Mouse (Mus musculus) ovary, postnatal 36 days (tissue): ENCODE measurements around the gene Tcf20.

Source experiments
- DNase-seq: peaks from one replicate; pipeline ENCODE4 v3.0.0; 2022; ENCODE audit warnings: low spot score, mixed read lengths

Tcf20 gene

DNA sequence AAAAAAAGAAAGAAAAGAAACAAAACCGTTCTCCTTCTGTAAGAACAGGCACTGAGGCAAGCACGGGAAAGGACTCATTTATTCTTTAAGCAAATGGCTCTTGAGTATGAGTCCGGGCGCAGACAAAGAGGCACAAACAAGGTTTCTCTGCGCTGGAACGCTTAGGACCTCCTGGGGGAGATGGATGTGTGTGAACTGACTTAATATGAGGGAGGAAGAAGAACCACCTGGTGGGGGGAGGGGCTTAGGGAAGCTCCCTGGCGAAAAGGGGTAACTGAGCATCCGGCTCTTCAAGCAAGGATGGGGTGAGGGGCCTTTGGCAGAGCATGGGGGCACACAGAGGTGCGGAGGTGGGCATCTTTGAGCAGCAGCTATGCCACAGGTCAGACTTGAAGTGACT lies 5.2 kb upstream of the Tcf20 start:
- no peak for DNase-seq

GRCm38 (mm10) chr15:82992079-82992783 lies 4.6 kb upstream of the Tcf20 start:
- DNase-seq = no peak

DNA sequence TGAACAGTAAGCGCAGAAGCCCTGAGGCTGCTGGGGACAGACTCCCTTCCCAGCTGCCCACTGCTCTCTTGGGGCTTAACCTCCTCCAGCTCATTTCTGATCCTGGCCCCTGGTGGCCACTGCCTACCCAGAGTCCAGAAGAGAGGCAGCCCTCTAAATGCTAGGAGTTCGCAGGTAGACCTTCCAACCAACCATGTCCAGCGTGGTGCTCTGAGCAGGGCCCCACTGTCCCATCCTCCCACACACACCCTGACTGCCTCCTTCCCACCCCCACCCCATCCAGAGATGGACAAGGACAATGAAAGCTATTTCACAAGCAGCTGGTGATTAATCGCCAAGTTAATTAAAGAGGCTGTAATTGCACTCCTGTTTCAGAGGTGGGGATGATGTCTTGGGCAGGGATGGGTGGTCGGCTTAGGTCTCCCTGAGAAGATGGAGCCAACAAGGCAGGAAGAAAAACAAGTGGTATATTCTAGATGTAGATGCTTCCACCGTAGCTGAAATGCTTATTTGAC lies 1.6 kb upstream of the Tcf20 start:
- DNase-seq = no peak

DNA sequence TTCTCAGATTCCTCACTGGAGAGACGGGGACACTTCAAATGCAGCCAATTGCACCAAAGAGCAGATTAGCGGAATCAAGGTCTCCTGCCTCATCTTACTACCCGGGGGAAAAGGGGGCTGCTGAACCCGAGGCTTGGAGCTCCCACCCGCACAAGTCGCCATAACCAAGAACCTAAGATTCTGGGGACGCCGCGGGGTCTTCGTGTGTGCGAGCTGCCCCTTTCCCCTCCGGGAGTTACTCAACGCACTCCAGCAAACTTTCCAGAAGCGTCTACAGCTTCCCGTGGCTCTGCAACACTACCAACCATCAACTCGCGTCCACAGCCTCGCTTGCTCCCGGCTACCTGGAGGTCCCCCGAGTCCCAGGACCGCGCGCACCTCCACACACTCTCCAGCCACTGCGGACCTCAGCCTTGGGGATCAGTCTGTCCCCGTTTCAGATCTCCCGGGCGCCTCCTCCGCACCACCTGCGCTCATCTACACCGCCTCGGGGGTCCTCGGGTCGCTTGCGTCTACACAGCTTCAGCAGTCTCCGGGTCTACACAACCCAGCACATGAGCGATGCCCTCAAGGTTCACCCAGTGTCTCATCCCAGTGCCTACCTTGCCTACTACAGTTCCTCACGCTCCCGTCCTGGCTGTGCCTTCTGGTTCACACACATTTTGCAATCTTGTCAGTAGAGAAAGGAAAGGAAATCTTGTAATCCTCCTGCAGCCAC lies 499 bp downstream of the Tcf20 start:
- DNase-seq = no peak

DNA sequence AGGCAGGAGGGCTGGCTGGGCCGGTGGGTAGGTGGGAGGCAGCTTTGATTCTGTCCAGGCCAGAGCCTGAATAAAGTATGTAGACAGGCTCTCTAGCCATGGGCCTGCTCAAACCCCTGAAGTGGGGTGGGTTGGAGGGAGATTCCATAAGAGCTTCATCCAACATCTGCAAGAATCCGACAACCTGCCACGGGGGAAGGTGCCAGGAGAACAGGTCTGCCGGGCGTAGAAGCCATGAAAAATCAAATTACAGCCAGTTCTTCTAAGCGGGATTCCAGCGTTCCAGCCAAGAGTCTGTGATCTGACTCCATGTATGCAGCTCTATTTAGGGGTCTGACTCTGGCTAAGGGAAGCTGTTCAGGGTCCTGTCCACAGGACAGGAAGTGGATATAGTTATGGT lies 3.1 kb downstream of the Tcf20 start:
- DNase-seq = no peak

GRCm38 (mm10) chr15:82984097-82984496 lies 3.6 kb downstream of the Tcf20 start:
- no peak for DNase-seq

DNA sequence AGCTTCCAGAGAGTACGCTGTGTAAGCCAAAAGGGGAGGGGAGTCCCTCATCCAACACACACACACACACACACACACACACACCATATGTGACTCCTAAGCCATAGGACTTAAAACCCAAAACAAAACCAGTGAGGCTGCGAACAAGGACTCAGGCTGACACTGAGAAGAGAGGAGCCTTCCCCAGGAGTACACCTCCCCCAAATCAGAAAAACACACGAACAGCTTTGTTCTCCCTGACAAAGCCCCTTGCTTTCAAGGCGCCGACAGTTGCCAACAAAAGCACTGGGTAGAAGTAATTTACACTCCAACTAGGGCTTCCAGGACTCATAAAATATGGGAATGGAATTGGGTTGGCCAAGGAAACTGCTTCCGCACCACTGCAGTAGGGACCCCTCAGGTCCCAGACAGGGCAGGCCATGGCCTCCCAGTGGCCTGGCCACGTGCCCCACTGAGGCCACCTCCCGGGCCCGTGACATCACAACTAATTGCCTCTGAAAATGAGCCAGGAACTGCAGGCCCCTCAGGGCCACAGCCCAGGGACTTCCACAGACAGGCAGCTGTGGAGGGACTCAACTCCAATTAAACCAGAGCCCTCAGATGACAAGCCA lies 4.2 kb downstream of the Tcf20 start:
- DNase-seq = no peak

DNA sequence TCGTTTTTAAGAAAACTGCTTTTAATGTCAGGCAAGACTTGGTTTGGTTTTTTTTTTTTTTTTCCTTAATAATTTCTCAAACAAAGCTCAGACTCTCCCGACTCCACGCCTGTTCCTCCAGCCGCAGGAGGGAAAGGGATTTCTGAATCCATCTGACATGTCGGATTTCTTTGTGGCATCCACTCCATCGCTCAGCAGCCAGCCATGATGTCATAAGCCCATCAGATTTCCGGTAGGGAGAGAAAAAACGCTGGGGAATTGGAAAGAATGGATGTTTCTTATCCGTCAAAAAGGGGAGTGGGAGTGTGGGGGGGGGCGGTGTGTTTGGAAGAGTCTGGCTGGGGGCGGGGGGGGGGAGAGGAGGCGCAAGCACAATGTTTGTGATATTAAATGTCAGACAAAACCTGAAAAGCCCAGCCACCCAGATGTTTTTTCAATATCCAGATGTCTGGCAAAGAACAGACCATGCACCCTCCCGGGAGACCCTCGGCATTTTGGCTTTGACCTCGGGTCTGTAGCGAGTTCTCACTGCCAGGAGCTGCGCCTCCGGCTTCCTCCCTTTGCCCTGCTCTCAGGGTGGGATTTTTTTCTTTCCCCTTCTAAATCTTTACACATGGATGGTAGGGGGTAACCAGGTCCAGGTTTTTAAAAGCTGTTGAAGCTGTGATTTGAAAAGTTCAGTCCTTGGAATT lies 4.8 kb downstream of the Tcf20 start:
- DNase-seq = no peak

GRCm38 (mm10) chr15:82981676-82982520 lies 5.8 kb downstream of the Tcf20 start:
- no peak for DNase-seq

GRCm38 (mm10) chr15:82979531-82979930 lies 8.1 kb downstream of the Tcf20 start:
- DNase-seq = no peak

DNA sequence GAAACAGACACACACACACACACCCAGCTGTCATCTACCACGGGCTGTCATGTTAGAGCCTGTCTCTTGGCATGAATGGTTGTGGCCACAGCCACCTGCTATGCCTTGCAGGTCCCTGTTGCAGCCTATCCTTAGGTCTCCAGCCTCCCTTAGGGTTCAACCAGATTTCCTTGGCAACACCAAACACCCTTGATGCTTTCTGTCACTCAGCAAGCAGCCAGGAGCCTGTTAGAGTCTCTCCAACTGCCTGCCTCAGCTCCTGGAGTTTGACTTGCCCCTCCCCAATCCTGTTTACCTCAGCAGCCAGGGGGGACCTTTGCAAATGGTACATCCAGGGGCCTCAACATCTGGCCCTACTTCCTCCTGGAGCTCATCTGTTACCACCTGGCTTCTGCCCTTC lies 13.2 kb downstream of the Tcf20 start:
- no peak for DNase-seq

DNA sequence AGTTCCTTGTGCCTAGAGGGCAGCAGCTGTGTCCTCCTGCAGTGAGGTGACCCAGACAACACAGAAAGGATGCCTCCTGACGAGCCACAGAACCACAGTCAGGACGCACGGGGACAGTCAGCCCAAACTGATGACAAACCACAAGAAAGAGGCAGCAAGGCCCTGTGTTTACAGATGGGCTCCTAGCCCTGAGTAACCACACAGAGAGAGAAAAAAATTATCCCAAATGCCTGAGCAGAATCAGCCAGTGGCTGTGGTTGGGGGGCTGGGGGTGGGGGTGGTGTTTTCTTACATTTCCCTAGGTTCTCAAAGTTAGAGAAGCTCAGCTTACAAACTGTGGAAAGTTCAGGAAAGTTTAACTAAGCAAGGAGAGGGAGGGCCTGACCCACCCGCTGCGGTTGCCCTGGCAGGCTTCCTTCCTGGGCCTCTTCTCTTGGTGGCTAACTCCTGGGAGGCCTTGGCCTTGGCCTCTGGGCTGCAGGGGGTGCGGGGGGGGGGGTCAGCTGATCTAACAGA lies 18.4 kb downstream of the Tcf20 start:
- DNase-seq = no peak

DNA sequence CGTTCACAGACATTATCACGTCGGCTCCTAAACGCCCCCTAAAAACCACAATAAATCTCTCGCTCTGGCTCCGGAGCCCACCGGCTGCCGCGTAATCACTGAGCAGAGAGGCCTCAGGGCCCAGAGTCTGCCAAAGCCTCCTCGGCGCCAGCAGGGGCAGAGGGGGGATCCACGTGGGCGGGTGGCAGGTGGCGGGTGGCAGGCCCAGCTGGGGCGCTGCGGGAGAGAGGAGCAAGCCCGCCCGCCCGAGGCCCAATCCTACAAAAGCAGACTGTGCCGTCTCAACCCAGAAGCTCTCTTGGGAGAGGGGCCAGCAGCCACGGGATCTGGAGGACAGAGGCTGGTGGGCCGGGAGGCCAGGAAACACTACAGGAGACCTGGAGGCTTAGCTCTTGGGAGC lies 19.2 kb downstream of the Tcf20 start:
- DNase-seq = no peak

DNA sequence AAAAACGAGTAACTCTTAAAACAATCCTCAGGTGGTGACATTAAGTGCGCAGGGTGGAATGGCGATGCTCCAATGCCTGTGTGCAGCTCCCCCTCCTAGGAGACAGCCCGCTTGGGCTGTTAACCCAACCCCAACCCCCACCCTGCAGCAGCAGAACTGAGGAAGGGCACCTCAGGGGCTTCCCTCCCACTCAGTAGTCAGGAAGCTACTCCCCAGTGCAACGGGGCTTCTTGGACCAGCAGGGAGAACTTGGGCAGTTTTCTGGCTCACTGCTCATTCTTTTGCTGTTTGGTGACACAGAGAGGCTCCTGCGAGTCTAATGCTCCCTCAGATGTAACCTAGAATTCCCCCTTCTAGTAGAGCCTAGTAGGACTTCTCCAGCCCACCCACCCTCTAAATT lies 19.7 kb downstream of the Tcf20 start:
- no peak for DNase-seq

DNA sequence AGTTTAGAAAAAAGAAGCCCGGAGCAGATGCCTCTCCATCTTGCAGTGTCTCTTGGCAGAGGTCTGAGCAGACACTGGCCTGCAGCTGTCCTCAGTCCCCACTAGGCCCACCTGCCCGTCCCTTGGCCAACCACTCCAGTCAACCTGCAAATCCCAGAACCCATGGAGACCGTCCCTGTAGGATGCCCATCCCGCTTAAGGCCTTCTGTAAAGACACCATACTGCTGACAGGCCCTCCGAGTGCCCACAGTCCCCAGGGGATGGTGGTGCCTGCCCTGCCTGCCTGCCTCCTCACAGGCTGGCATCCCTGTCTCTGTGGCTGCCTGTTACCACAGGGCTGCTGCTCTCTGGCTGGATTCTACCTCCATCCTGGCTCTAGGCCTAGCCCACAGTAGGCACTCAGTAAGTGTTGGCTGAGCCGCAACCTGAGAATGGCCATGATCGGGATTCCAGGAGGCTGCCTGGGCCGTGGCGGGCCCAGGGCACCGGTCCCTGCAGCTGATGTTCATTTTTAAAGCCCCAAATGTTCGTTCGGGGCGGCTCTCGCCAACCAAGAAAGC lies 23.3 kb downstream of the Tcf20 start:
- DNase-seq = no peak

GRCm38 (mm10) chr15:82963556-82964156 lies 24.0 kb downstream of the Tcf20 start:
- DNase-seq = peak; percentile 37

GRCm38 (mm10) chr15:82963090-82963489 lies 24.6 kb downstream of the Tcf20 start:
- DNase-seq = no peak

DNA sequence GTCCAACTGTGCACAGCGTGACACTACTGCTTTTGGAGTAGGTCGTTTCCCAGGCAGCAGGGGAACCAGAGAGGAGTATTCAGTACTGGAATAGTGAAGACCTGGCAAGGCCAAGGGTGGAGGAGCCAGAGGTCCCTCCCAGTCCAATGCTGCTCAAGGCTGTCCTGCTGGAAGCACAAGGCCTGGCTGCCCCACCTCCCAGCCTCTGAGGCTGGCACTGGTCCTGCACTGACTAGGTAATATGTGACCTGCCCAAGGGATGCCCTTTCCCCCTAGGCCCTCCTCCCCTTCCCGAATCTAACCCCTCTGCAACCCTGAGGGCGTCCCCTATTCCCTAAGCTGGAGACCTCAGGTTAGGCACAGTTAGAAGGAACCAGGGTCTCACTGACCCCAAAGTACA lies 25.1 kb downstream of the Tcf20 start:
- DNase-seq = peak; percentile 39

GRCm38 (mm10) chr15:82960786-82961561 lies 26.7 kb downstream of the Tcf20 start:
- no peak for DNase-seq

GRCm38 (mm10) chr15:82959151-82959550 lies 28.5 kb downstream of the Tcf20 start:
- DNase-seq = no peak
